Mouse (Mus musculus): ENCODE measurements around the gene Adamts3.

The Adamts3 gene

DNA sequence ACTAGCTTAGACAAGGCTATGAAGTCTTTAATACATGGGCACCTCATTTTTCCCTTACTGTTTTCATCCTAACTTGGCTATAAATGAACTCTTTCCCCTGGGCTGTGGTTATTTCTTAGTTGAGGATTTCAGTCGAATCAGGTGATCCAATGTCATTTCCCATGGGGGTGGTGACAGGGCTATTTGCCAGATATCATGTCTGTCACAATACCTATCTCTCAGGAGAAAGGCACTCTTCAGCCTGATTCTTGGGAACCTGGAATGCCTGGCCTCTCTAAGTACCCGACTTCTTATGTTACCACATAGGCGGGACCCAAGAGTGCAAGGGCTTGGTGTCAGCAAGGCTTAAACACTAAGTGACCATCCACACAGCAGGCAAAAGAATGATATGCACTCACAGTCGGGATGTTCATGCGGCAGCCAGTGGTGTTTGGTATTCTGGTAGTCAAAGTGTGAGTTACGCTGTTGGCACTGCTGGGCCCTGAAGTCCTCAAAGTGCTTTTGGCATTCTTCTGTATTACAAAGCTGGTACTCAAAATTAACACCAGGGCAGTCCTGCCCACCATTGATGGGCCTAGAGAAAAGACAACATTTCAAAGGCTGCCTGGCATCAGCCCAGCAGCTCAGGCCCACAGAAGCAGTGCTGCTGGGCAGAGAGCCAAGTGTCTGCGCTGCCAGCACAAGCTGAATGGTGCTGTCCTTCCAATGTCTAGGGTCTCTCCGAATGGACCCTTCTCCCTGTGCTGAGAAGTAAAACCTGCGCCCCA lies 181.7 kb downstream of the Adamts3 start:
- TF ChIP-seq GATA4 (IDR thresholded peaks at IDR 0.05; ENCODE audit: insufficient replicate concordance, low read length), result no peak

DNA sequence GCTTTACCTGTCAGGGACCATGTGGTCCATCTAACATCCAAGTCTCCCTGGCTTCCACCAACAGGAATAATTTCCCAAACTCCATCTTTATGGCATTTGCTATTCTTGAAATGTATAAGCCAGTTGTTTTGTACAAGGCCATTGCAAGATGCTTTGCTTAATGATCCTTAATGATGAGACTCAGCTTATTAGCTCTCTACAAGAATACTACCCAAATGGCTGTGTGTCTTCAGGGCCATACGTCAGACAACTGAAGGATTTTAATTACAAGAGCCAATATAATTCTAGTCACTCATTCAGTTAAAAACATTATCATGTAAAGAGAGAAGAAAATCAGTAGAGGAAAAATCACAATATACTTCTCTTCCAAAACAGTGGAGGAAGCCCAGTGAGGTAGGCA lies 195.3 kb downstream of the Adamts3 start:
- no peak for TF ChIP-seq GATA4 (IDR thresholded peaks at IDR 0.05; ENCODE audit: insufficient replicate concordance, low read length)

DNA sequence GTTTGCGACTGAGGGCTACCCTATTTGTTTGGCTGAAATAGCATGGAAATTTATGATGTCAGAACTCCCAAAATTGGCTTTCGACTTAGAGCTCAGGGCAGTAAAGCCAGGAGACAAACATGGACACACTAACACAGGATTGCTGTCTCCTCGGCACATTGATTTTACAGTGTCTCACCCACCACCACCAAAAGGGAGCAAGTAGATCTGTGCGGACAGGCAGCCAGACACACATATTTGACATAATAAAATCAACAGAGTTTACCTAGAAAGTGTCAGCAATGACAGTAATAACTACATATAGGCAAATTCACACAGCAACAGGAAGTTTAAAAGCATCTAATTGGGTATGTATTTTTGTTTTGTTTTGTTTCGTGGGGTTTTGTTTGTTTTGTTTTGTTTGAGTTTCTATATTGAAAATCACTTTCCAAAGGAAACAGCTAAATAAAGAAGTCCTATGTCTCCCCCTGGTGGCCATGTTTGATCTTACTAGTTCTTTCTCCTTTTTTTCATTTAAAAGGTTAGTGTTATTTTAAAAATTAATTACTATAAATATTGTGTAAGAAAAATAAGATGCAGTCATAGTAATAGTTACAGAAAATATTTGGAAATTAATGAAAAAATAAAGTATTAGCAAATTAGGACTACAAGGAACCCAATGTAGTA lies 203.1 kb downstream of the Adamts3 start:
- no peak for TF ChIP-seq GATA4 (IDR thresholded peaks at IDR 0.05; ENCODE audit: insufficient replicate concordance, low read length)

DNA sequence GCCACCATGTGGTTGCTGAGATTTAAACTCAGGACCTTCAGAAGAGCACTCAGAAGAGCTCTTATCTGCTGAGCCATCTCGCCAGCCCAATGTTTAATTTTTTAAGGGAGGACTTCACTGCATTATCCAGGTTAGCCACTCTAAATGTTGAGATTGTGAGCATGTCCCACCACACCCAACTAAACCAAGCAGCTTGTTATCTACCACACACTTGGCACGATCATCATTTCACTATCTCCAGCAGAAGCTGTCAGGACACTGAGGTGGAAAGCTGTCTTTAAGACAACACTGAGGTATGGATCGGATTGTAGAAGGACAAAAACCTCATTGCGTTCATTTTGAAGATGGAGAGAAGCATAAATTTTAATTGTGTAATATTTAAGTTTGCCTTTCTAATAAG lies 205.0 kb downstream of the Adamts3 start:
- no peak for TF ChIP-seq GATA4 (IDR thresholded peaks at IDR 0.05; ENCODE audit: insufficient replicate concordance, low read length)

DNA sequence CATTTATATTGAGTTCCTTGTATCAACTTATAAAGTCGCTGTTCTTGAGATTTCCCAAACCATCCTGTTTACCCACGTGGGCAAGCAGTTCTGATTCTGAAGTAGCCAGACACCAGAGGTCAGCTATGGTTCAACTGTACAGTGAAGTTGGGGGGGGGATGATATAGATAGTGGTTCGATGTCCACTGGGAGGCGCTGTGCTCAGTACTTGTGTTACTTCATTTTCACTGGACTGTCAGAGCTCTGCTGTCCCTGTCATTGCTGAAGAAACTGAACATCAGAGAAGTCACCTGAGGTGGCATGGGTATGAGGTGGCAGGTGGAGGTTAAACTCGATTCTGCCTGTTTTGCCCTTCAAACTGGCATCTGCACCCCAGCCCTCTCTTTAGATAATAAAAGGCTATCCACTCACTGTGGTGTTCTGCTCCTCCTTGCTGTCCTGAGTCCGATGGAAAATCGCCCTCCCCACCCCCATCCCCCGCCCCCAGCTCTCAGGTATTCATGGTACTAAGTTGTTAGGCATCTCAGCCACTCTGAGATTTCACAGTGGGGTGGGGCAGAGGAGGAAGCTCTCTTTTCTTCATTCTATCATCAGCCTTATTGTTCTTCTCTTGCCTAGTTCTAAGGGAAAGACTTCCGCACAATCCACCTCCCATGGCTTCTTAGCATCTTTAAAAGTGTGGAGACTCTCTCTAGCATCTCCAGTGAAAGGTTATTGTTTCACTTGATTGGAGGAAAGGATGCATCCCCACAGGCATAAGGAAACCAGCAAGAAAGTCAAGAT lies 208.9 kb downstream of the Adamts3 start:
- no peak for TF ChIP-seq GATA4 (IDR thresholded peaks at IDR 0.05; ENCODE audit: insufficient replicate concordance, low read length)

DNA sequence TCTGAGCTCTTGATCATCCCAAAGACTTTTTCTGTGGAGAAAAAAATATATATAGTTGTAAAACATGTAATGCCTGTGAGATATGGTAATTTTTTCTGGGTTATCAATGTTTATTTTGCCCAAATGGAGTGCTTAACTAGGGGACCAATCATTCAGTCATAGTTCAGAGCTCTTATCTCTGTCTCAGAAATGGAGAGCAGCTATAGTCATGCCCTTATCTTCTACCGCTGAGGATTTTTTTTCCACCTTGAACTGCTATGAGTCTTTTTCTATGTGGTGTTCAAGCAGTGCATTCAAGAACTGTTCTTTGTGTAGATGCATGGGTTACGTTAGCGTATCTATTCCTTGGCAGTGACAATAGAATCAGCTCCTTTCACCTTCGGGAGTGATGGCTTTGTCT lies 210.2 kb downstream of the Adamts3 start:
- TF ChIP-seq GATA4 (IDR thresholded peaks at IDR 0.05; ENCODE audit: insufficient replicate concordance, low read length), result no peak

DNA sequence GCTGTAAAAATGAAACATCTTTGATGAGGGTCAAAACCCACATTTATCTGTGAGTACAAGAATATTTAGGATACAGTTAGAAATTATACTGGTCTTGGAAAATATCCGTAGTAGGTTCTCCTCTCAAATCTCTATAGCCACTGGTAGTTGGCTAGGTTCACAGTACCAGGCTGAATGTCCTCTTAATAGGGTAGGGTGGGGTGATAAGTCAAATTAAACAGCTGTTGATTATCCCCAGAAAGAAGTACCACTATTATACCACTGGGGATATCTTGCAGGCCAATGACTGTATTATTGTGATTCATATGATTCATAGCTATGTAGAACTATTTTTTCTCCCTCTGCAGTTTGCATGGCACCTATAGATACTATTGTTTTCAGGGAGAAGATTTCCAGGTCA lies 228.8 kb downstream of the Adamts3 start:
- no peak for TF ChIP-seq GATA4 (IDR thresholded peaks at IDR 0.05; ENCODE audit: insufficient replicate concordance, low read length)

DNA sequence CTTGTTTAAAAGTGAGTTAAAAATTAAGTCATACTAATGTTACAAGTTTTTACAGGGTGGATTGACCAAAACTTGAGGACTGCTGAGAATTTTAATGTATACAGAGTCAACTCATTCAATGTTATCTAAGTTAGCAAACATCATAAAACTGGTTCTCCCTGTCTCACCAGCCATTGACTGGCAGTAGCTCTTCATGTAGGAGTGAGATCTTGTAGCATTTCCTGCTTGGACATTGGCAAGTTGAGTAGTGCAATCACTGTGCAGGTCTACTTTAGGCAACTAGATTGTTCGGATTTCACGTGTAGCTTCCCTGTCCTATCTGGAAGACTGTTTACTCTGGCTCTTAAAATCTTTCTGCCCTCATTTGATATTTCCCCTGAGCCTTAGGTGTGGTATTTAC lies 229.3 kb downstream of the Adamts3 start:
- no peak for TF ChIP-seq GATA4 (IDR thresholded peaks at IDR 0.05; ENCODE audit: insufficient replicate concordance, low read length)

DNA sequence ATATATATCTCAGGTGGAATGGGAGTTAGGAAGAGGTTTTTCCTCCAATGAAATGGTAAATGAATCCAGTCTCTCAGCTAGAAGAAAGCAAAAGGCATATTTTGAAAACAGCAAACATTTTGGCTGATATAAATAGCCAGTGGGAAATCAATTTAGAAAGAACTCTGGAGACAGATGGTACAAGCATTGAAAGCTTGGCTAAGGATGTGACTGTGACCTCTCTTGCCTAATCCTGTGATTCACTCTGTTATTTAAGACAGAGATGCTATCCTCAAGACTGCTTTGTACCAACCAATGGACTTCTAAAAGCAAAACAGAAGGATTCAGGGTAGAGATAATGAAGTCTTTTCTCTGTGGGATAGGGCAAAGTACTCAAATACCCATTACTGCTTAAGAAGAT lies 236.2 kb downstream of the Adamts3 start:
- TF ChIP-seq GATA4 (IDR thresholded peaks at IDR 0.05; ENCODE audit: insufficient replicate concordance, low read length), result no peak

DNA sequence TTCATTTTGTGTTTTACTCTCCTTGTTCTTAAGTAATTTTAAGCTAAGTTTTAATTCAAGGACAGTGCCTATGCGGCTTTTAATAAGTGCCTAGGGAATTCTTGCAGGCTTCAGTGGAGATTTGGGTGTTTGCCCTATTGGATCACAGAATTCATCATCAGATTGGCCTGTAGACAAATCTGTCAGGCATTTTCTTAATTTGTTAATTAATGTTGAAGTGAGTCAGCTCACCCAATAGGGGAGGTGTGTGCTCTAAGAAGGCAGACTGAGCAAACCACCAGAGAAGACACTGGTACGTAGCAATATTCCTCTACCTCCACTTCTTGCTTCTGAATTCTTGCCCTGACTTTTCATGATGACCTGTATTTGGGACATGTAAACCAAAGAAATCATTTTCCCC lies 247.7 kb downstream of the Adamts3 start:
- TF ChIP-seq GATA4 (IDR thresholded peaks at IDR 0.05; ENCODE audit: insufficient replicate concordance, low read length), result no peak

DNA sequence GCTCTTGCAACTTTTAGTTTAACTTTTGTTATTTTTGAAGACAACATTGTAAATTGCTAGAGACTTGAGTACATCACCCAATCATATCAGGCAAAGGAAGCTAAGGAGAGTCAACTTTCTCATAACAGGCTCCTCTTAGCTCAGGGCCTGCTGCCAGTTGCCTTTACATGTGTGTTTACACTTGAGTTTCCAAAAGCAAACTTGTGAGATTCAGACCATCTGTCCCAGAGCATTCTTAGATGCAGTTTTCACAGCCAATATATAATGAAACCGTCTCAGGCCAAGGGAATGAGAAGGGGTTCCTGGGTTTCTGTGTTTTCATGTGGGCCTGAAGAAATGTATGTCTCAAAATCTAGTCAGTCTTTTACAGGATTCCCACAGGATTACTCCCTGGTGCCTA lies 251.5 kb downstream of the Adamts3 start:
- TF ChIP-seq GATA4 (IDR thresholded peaks at IDR 0.05; ENCODE audit: insufficient replicate concordance, low read length), result no peak
